Mouse (Mus musculus) liver, embryonic 14.5 days (tissue): Measurements from ENCODE around the gene Igflr1.

ENCODE experiments used
- CTCF ChIP-seq: IDR thresholded peaks from 2 replicates; pipeline ENCODE4 v1.5.1; 2016; ENCODE audit warnings: antibody characterized with exemption, low read depth, control low read depth
- EP300 ChIP-seq: IDR thresholded peaks from 2 replicates; pipeline ENCODE4 v1.6.1; 2016; ENCODE audit warnings: antibody characterized with exemption, low read depth

- TF ChIP-seq CTCF (no peak), EP300 (no peak)
Observed at GRCm38 (mm10) chr7:30526981-30527380, 38.2 kb upstream of the Igflr1 start.
